Mouse (Mus musculus) myocyte (in vitro differentiated cells): ENCODE measurements at regions not wholly inside any gene's neighbourhood (a gene's known extent, or its start where the extent isn't known, plus 50 kb on each side); places are given as distances from the start of the nearest gene placed in this dataset.

Experiments
- E2F4 ChIP-seq: IDR thresholded peaks from one replicate; pipeline ENCODE4 v1.6.1; 2011; ENCODE audit warnings: mild to moderate bottlenecking, control low read depth, moderate library complexity; ENCODE audit not compliant: insufficient read depth
- MYOG ChIP-seq, 3 experiments: IDR thresholded peaks; one replicate each; pipeline ENCODE4 v1.6.1; 2011; ENCODE audit warnings: control low read depth in 2 of 3, low read depth in 2 of 3, mild to moderate bottlenecking in 2 of 3; ENCODE audit not compliant: insufficient read length in 2 of 3, control insufficient read depth in 1 of 3, insufficient read depth in 1 of 3
- POLR2A ChIP-seq: IDR thresholded peaks from one replicate; pipeline ENCODE4 v1.6.1; 2011; ENCODE audit warnings: low read depth, mild to moderate bottlenecking, control low read depth, moderate library complexity; ENCODE audit not compliant: insufficient read length
- POLR2AphosphoS2 ChIP-seq: IDR thresholded peaks from one replicate; pipeline ENCODE4 v1.6.1; 2011; ENCODE audit warnings: low read depth, control low read depth; ENCODE audit not compliant: insufficient read length

DNA sequence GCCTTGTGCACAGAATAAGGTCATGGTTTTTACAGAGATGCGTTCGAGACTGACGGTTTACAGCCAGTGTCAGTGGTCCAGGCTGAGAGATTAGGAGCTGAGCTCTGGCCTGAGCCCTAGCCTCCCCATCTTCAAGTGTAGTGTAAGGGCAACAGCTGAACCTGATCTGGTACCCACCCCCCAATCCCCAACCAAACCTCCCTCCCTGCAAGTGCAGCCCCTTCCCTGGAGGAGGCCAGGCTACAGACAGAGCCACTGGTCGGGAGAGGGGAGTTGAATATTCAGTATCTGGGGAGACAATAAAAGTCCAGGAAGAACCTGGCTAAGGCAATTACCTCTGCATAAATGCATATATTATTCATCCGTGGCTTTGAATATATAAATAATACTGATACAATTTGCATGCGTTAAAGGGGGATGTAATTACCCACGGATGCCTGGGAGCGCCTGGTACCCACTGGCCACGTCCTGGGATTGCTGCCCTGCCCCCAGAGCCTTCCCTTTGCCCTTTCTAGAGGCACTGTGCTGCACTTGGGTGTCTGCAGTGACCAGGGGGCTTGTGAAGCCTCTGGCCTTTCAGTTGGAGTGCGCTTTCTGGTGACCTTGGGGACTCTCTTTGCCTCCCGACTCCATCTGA lies 95.5 kb upstream of the Mvb12b start:
- TF ChIP-seq MYOG (IDR thresholded peaks at IDR 0.05; ENCODE audit: control insufficient read depth in 1 of 3, insufficient read depth in 1 of 3, insufficient read length in 2 of 3, low read depth in 2 of 3) (no peak), POLR2AphosphoS2 (no peak), POLR2A (no peak), E2F4 (no peak)
